Mouse (Mus musculus) ES-E14 (cell line): ENCODE data around the gene Ebf4. TPM values are rescaled to one million over a fixed set of nuclear protein-coding genes. Genes with fewer than 3 reads are reported as not detected.

Experiments used
- DNase-seq: peaks from one replicate; pipeline ENCODE4 v3.0.0-alpha.2; 2013; ENCODE audit warnings: low read depth, low spot score
- H3K27ac ChIP-seq: 2 replicates; pipeline ENCODE4 v1.5.1; 2012; ENCODE audit warnings: low read depth, mild to moderate bottlenecking, low read length, moderate library complexity, mixed read lengths; ENCODE audit not compliant: poor library complexity, insufficient read depth, severe bottlenecking
- H3K36me3 ChIP-seq: 2 replicates; pipeline ENCODE4 v1.6.1; 2012; ENCODE audit warnings: mild to moderate bottlenecking, low read length, moderate library complexity, mixed read lengths; ENCODE audit not compliant: control insufficient read depth, poor library complexity, insufficient read depth, severe bottlenecking
- H3K4me1 ChIP-seq, 2 experiments: fragments of 150-350 bp in 1 of 2; sonication (generic) in 1 of 2; 2 replicates each; pipeline ENCODE4 v1.6.1; 2012; ENCODE audit warnings: low read length in 2 of 2, mild to moderate bottlenecking in 1 of 2, mixed read lengths in 1 of 2; ENCODE audit not compliant: control insufficient read depth in 2 of 2, insufficient read depth in 2 of 2, poor library complexity in 1 of 2
- H3K4me3 ChIP-seq, 2 experiments: fragments of 150-350 bp in 1 of 2; sonication (generic) in 1 of 2; 2 replicates each; pipeline ENCODE4 v1.5.1; 2012; ENCODE audit warnings: low read length in 2 of 2, low read depth in 1 of 2, mild to moderate bottlenecking in 1 of 2, mixed read lengths in 1 of 2; ENCODE audit not compliant: insufficient read depth in 1 of 2, poor library complexity in 1 of 2, severe bottlenecking in 1 of 2
- H3K9ac ChIP-seq: 2 replicates; pipeline ENCODE4 v1.6.1; 2012; ENCODE audit warnings: low read depth, mild to moderate bottlenecking, low read length, mixed read lengths; ENCODE audit not compliant: poor library complexity, insufficient read depth, severe bottlenecking
- H3K9me3 ChIP-seq: fragments of 150-350 bp; sonication (generic); 2 replicates; pipeline ENCODE4 v1.6.1; 2012; ENCODE audit warnings: low read depth, mild to moderate bottlenecking, low read length; ENCODE audit not compliant: control insufficient read depth, insufficient read depth
- CHD2 ChIP-seq: IDR thresholded peaks from 2 replicates; pipeline ENCODE4 v1.6.1; 2014; ENCODE audit warnings: mild to moderate bottlenecking, low read depth, low read length, inconsistent platforms
- HCFC1 ChIP-seq: IDR thresholded peaks from 2 replicates; pipeline ENCODE4 v1.6.1; 2012; ENCODE audit warnings: low read length, inconsistent platforms, borderline replicate concordance; ENCODE audit not compliant: insufficient read depth
- MAFK ChIP-seq: IDR thresholded peaks from 2 replicates; pipeline ENCODE4 v1.6.1; 2014; ENCODE audit warnings: mild to moderate bottlenecking, low read depth, low read length, inconsistent platforms; ENCODE audit not compliant: insufficient read depth
- ZC3H11A ChIP-seq: IDR thresholded peaks from 2 replicates; pipeline ENCODE4 v1.6.1; 2012; ENCODE audit warnings: low read depth, mild to moderate bottlenecking, inconsistent platforms, low read length, borderline replicate concordance
- ZNF384 ChIP-seq: IDR thresholded peaks from 2 replicates; pipeline ENCODE4 v1.6.1; 2012; ENCODE audit warnings: low read depth, low read length, inconsistent platforms
- in situ Hi-C, 2 experiments: fragments of 600-800 bp; cut with MboI; formaldehyde crosslinking; loops; one replicate each; pipeline ENCODE4 v1.15.1; 2025; ENCODE audit warnings: low sequenced_read_pairs in 2 of 2, inconsistent platforms in 1 of 2; ENCODE audit not compliant: unreplicated experiment in 2 of 2
- total RNA-seq: library from RNA; depleted of rRNA; stranded (reverse); fragments of 300-350 nt; gene quantifications from 2 replicates; pipeline ENCODE4 v1.2.3, GENCODE M21; 2012

The Ebf4 gene
- total RNA-seq, 1 experiment, result 0.62 TPM

DNA sequence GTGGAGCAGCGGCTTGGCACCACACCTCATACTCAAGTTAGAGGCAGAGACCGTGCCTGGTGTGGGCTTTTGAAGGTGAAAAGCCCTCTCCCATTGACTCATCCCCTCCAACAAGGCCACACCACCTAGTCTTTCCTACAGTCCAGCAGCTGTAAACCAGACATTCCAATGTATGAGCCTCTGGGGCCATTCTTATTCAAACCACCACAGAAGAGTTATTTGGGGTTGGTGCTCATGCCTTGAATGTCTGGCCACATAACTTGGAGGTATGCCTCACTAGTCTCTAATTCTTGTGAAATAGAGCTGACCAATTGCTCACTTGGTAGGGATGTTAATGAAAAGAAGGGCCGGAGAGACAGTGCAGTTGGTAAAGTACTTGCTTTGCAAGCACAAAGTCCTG is 55.4 kb downstream of the Ebf4 start:
- no peaks in the 10 kb centered on the region for H3K9me3 ChIP-seq
- no peak overlapping the region for H3K9ac ChIP-seq
- H3K36me3 ChIP-seq, result no peaks in the 10 kb centered on the region
- H3K4me3 ChIP-seq, result no peak overlapping the region
- peaks cover 0 to 4% of the 10 kb centered on the region in 2 experiments; a peak in 1 of 4 replicates for H3K4me1 ChIP-seq
- H3K27ac ChIP-seq, result no peak overlapping the region
- in situ Hi-C loops, result no loop called here
- DNase-seq, result no peak
- no peak for TF ChIP-seq MAFK
- no peak for TF ChIP-seq HCFC1
- no peak for TF ChIP-seq ZNF384
- TF ChIP-seq ZC3H11A, result no peak
- no peak for TF ChIP-seq CHD2

DNA sequence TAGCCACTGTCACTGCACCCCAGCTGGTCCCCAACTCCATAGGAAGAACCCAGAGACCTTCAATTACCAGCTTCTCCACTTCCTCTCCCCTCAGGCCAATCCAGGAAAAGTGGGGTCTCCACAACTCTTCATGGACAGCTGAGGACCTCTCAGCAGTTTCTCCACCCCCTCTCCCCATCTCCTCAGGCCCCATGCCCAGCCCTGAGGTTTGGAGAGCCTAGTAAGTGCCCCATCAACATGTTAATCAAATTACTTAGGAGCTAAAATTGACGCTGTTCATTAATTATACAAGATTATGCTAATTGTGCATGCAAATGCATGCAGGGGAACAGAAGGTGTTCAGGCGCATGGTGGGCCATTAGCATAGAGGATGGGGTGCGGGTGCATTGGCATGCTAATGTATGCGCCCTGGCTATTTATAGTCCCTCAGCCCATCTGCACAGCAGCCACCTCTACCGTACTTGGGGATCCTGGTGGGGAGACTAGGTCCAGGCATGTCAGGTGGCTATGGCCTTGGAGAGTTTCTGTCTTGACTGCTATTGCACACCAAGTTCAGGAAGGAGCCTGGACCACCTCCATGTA is 56.9 kb downstream of the Ebf4 start:
- H3K27ac ChIP-seq, result no peak overlapping the region
- H3K36me3 ChIP-seq, result no peaks in the 10 kb centered on the region
- H3K9me3 ChIP-seq, result no peaks in the 10 kb centered on the region
- H3K9ac ChIP-seq, result no peak overlapping the region
- H3K4me3 ChIP-seq, result no peak overlapping the region
- no peak for DNase-seq
- in situ Hi-C loops, result no loop called here
- peaks cover 0 to 4% of the 10 kb centered on the region in 2 experiments; a peak in 1 of 4 replicates for H3K4me1 ChIP-seq
- TF ChIP-seq MAFK (no peak), CHD2 (no peak), ZC3H11A (no peak), HCFC1 (no peak), ZNF384 (no peak)

DNA sequence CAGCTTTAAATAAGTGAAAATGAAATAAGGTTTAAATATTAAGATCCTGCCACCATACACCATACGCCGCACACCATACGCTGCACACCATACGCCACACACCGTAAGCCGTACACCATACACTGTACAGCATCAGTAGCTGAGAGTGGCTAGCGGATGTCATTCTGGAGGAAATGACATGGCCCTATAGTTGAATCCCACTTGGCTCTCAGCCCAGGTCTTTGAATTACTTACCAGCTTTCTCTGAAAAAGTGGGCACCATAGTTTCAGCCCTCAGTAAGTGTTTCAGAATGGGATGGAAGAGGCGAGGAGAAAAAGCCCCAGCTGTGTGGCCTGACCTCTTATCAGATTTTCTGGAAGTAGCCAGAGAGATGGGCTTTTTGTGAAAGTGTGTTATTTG is 58.4 kb downstream of the Ebf4 start:
- no peaks in the 10 kb centered on the region for H3K9me3 ChIP-seq
- no peak overlapping the region for H3K9ac ChIP-seq
- in situ Hi-C loops, result no loop called here
- DNase-seq, result no peak
- H3K4me3 ChIP-seq, result no peak overlapping the region
- no peak overlapping the region for H3K27ac ChIP-seq
- H3K36me3 ChIP-seq, result no peaks in the 10 kb centered on the region
- H3K4me1 ChIP-seq, result peaks cover 0 to 4% of the 10 kb centered on the region in 2 experiments; a peak in 1 of 4 replicates
- no peak for TF ChIP-seq ZC3H11A
- TF ChIP-seq CHD2, result no peak
- TF ChIP-seq ZNF384, result no peak
- TF ChIP-seq HCFC1, result no peak
- TF ChIP-seq MAFK, result no peak

DNA sequence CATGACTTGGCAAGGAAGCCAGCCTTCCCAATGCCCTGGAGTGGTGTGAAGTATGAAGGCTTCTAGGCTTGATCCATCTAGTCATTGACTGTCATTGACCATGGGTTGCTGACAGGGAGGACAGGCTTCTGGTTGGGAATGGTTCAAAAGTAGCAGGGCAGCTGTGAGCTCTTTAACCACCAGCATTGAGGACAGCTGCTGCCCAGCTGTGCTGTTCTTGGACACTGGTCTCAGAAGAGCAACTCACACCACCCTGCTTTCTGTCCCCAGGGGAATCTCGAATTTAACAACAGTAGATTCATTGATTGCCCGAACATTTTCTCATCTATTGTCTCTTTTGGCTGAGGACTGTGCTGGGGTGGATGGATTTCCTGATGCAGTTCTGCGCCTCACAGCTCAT is 58.9 kb downstream of the Ebf4 start:
- no peak for TF ChIP-seq ZC3H11A
- no peak for TF ChIP-seq CHD2
- no peak for TF ChIP-seq ZNF384
- peaks cover 0 to 4% of the 10 kb centered on the region in 2 experiments; a peak in 1 of 4 replicates for H3K4me1 ChIP-seq
- no peak overlapping the region for H3K4me3 ChIP-seq
- in situ Hi-C loops, result no loop called here
- no peaks in the 10 kb centered on the region for H3K36me3 ChIP-seq
- no peak overlapping the region for H3K9ac ChIP-seq
- H3K9me3 ChIP-seq, result no peaks in the 10 kb centered on the region
- no peak overlapping the region for H3K27ac ChIP-seq
- DNase-seq, result no peak

DNA sequence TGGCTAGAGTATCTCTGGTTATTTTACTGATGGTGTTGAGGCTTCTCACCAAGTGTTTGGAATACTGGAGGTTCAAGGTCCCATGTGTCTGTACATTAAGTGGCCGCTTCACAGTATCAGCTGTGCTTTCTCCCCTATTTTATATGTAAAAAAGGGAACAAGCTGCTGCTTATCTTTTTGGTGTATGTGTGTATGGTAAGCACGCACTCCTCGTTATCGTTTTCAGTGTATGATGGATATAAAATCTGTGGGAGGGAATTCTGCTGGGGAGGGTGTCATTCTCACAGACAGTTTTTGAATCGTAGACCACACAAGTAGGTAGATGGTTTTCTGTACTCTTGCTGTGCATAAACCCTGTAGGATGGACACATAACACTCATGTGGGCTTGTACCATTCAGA is 62.6 kb downstream of the Ebf4 start:
- no peak overlapping the region for H3K4me3 ChIP-seq
- no peak for TF ChIP-seq ZC3H11A
- no peak for TF ChIP-seq HCFC1
- TF ChIP-seq ZNF384, result no peak
- no peak for TF ChIP-seq MAFK
- TF ChIP-seq CHD2, result no peak
- peaks cover 0 to 4% of the 10 kb centered on the region in 2 experiments; a peak in 1 of 4 replicates for H3K4me1 ChIP-seq
- H3K9ac ChIP-seq, result no peak overlapping the region
- in situ Hi-C loops, result no loop called here
- H3K27ac ChIP-seq, result no peak overlapping the region
- no peaks in the 10 kb centered on the region for H3K9me3 ChIP-seq
- H3K36me3 ChIP-seq, result no peaks in the 10 kb centered on the region
- no peak for DNase-seq
